Mouse (Mus musculus) cerebral cortex, adult 2 months (tissue): ENCODE data around the gene Fam174b.

Experiments used
- WGBS: fragments of 180-500 bp; shearing (Covaris S2); methylation state at CpG from one replicate; pipeline ENCODE4 v1.1.7; 2018; 5-methylcytosine and 5-hydroxymethylcytosine counted together

The Fam174b gene

DNA sequence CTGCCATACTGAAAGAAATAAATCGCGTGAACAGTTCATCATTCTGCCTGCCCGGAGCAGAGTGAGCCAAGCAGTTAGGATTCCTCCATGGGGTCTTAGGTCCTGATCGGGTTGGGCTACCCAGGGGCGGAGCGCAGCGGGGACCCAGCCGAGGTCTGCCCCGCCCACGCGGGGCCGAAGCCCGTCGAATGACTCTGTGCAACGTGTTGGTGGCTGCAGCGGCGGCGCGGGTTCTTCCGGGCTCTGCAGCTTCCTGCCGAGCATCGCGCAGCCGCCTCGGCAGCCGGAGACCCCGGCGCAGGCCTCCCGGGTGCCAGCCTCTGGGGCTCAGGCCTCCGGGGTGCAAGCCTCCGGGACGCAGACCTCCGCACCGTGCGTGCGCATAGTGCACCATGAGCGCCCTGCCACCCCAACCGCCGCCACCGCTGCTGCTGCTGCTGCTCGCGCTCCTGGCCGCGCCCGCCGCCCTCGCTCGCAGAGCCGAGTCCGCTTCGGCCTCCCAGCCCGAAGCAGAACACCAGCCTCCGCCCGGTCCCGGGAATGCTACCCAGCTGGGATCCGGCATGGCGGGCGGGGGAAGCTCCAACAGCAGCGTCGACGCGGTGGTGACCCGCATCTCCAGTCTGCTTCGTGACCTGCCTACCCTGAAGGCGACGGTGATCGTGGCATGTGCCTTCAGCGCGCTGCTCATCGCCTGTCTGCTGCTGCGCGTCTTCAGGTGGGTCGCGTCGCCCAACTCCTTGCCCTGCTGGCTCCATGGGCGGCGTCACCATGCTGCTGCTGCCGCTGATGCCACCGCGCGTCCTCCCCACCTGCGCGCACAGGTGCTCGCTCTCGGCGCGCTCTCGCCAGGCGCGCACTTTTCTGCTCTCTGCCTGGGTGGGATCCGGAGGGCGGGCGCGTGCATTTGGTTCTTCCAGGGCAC is at the start of gene Fam174b:
TSS of gene Fam174b (plus strand) at position 192 of the 925 bp plus-strand sequence.
- WGBS: under 1% methylated on average over 94 of the region's 94 CpGs

GRCm38 (mm10) chr7:73697092-73697491 is 43.0 kb upstream of the Fam174b start:
- 63% methylated on average over 3 of the region's 3 CpGs for WGBS

DNA sequence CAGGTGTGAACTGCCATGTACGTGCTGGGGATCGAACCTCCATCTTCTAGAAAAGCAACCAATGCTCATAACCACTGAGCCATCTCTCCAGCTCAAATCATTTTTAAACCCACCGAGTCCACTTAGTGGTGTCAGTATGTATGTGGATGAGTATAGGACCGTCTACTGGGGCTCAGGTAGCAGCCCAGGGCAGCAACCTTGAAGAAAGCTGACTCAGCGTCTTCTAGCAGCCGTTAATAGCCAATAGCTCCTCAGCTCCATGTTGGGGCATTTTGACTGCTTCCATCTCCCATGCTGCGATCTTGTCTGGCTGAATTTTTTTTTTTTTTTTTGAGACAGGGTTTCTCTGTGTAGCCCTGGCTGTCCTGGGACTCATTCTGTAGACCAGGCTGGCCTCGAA is 26.6 kb upstream of the Fam174b start:
- 92% methylated on average over 8 of the region's 8 CpGs for WGBS

GRCm38 (mm10) chr7:73715928-73716749 is 24.0 kb upstream of the Fam174b start:
- 36% methylated on average over 15 of the region's 15 CpGs for WGBS

- 50% methylated on average over 3 of the region's 3 CpGs for WGBS
Observed at GRCm38 (mm10) chr7:73716841-73717240, 23.3 kb upstream of the Fam174b start.

DNA sequence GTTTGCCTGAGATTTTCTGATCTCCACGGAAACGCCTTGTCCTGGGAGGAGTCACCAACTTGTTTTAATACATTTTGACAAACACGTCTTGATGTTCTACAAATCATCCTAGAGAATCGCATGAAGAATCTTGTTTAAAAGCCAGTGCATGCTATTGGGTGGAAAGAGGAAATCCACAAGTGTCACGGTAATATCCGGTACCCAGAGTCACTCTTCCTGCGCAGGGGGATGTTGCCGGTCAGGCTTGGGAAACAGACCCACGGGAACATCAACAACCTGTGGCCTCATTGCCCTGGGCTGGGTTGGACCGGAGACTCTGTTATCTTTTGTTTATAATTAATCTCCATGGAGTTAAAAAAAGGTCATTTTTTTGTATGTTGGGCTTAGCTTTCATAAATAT is 22.1 kb upstream of the Fam174b start:
- WGBS: 69% methylated on average over 10 of the region's 10 CpGs

DNA sequence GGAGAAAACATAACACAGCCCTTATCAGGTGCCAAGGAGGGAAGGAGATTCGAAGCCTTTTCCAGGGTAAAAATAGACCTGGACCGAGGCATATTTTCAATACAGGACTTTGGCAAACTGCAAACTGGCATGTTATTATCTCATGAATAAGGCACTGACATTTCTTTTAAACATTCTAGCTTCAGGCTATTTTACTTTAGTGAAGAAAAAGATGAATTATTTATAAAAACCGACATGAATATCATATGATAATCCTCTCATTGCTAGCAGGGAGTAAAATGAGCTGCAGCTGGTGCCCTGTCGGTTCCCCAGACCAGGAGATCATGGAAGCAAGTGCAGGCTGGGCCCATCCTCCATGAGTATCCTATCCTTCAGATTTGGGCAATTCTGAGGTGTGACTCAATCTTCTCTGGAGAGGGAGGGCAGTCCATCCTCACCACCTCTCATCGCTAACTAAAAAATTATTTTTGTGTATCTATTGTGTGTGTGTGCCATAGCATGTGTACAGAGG is 21.6 kb upstream of the Fam174b start:
- 43% methylated on average over 5 of the region's 5 CpGs for WGBS

DNA sequence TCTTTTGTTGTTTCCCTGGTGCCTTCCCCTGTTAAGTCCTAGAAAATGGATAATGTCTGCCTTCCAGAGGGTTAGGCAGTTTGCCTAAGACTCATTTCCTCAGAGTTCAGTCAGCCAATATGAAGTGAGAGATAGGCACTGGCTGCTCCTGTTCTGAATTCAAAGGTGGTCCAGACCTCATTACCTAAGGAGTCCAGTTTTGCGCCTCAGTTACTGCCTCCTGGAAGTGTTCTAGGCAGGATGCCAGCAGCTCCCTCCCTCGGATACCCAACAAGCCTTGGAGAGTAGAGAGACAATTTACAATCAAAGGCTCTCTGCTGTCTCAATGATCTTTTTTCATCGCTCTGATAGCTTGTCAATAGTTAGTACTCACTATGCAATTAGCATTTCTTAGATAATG is 19.1 kb upstream of the Fam174b start:
- 38% methylated on average over 3 of the region's 3 CpGs for WGBS

DNA sequence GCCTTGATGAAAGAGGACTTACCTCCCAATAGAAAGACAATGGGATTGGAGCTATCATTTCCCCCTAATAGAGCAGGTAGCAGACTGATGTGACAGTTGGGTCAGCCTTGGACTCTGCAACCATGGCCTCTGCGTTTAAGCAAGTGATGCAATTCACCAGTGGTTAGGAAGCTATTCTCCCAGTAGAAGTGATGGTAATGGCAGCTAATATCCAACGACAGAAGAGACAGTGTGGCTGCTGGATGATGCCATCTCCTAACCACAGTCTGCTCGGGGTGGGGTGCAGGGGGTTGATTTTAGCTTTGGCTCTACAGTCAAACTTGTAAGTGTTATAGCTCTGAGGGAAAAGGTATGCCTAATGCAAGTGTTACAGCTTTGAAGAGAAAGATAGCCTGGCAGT is 18.3 kb upstream of the Fam174b start:
- WGBS: 83% methylated on average over 3 of the region's 3 CpGs

DNA sequence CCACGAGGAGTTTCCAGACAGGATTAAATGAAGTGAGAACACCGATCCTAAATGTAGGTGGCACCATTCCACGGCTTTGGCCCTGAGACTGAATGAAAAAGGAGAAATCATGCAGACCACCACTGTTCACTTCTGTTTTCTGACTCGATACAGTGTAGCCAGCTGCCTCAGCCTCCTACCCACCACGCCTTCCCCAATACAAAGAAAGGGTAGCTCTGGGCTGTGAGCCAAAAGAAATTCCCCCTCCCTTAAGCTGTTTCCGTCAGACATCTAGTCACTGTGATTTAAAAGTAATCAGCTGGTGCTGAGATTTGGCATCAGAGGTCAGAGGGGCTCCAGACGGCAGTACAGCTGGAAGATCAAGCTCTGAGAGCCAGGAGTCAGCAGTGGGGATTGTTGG is 10.2 kb upstream of the Fam174b start:
- 28% methylated on average over 7 of the region's 7 CpGs for WGBS

- WGBS: 52% methylated on average over 10 of the region's 10 CpGs
Observed at GRCm38 (mm10) chr7:73730430-73731022, 9.6 kb upstream of the Fam174b start.

DNA sequence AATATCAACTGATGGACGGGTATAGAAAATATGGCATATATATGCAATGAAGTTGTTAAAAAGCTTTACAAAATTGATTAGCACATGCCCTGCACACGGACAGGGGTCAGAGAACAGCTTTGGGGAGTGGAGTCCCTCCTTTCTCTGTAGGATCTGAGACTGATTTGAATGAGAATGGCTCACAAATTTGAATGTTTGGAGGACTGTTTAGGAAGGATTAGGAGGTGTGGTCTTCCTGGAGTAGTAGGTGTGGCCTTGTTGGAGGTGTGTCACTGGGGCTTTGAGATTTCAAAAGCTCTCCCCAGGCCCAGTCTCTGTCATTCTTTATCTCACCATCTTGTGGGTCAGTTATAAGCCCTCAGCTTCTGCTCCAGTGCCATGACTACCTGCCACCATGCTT is 4.1 kb upstream of the Fam174b start:
- 80% methylated on average over 2 of the region's 2 CpGs for WGBS

- 35% methylated on average over 5 of the region's 5 CpGs for WGBS
Observed at GRCm38 (mm10) chr7:73741392-73741791, 1.3 kb downstream of the Fam174b start.

- 72% methylated on average over 6 of the region's 6 CpGs for WGBS
Observed at GRCm38 (mm10) chr7:73741841-73742240, 1.7 kb downstream of the Fam174b start.

GRCm38 (mm10) chr7:73743144-73743543 is 3.0 kb downstream of the Fam174b start:
- WGBS: 75% methylated on average over 8 of the region's 8 CpGs

DNA sequence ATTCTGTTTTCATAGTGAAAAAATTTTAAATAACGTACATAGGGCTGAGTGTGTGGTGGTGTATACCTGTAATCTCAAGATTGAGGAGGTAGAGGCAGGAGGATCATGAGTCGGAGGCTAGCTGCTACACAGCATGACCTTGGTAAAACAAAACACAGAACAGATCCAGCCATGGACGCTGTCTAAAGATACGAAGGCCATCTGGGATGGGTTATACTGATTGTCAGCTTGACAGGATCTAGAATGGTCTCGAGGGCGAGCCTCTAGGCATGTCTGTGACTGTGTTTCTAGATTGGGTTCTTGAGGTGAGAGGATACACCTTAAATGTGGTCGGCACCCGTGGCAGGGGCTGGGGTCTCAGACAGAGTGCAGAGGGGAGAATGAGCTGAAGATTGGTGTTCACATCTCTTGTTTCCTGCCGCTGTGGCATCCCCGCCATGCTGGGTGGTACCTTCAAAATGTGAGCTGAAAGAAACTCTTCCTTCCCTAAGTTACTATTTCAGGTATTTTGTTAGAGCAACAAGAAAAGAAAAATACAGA is 3.8 kb downstream of the Fam174b start:
- 64% methylated on average over 10 of the region's 10 CpGs for WGBS

GRCm38 (mm10) chr7:73745903-73746302 is 5.8 kb downstream of the Fam174b start:
- 50% methylated on average over 5 of the region's 5 CpGs for WGBS

- 68% methylated on average over 4 of the region's 4 CpGs for WGBS
Observed at GRCm38 (mm10) chr7:73746836-73747235, 6.7 kb downstream of the Fam174b start.

DNA sequence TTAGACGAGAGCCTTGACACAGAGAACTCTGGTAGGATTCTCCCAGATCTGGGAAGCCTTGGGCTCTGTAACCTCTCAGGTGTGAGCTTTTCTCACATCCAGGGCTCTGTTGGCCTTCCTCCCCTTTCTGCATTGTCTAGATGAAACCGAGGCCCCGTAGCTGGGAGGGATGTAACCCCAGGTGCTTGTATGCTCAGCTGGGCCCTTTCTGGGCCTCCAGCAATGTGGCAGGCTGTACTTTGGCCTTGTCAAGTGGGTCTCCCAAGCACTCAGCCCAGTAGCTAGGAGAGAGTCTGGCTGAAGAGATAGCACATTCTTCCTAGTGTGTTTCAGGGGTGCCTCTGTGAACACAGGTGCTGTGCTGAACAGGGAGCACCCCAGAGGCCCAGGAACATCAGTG is 7.4 kb downstream of the Fam174b start:
- 92% methylated on average over 3 of the region's 3 CpGs for WGBS

DNA sequence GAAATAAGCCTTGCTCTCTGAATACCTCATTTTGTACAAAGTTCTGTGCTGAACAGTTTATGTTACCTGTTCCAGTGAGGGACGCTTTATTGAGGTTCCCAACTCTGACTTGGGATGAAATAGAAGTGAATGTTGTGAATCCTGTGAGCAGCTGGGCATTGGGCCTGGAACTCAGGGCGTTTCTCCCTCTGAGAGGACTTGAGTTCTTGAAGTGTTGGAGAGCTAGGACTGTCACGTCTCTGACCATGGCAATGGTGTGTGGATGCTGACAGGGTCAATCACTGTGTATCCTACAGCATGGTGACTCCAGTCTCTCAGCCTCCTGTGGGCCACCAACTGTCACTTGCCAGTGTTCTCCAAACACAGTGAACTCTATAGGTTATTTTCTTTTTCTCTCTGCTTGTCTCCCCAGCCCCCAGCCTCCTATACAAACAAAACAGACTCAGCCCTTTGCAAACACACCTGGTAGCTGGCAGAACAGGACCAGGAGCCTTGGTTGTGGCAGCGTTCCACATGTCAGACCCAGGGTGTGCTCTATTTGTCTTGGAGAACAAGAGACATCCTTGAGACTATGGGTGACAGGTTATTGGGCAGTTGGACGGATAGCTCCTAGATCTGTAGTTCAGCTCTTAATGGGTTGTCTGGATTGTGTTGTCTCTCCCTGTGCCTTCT is 8.5 kb downstream of the Fam174b start:
- 93% methylated on average over 5 of the region's 5 CpGs for WGBS

- 91% methylated on average over 2 of the region's 2 CpGs for WGBS
Observed at GRCm38 (mm10) chr7:73749339-73749738, 9.2 kb downstream of the Fam174b start.
